Mouse (Mus musculus): ENCODE measurements around the gene Tmem220. TPM values are rescaled to one million over a fixed set of nuclear protein-coding genes. Genes with fewer than 3 reads are reported as not detected.
A peak's percentile ranks its signal among the peaks of the same experiment; 100 is the strongest.

The Tmem220 gene
- polyA plus RNA-seq, 1 experiment from 2014 or later = 7.0 TPM

DNA sequence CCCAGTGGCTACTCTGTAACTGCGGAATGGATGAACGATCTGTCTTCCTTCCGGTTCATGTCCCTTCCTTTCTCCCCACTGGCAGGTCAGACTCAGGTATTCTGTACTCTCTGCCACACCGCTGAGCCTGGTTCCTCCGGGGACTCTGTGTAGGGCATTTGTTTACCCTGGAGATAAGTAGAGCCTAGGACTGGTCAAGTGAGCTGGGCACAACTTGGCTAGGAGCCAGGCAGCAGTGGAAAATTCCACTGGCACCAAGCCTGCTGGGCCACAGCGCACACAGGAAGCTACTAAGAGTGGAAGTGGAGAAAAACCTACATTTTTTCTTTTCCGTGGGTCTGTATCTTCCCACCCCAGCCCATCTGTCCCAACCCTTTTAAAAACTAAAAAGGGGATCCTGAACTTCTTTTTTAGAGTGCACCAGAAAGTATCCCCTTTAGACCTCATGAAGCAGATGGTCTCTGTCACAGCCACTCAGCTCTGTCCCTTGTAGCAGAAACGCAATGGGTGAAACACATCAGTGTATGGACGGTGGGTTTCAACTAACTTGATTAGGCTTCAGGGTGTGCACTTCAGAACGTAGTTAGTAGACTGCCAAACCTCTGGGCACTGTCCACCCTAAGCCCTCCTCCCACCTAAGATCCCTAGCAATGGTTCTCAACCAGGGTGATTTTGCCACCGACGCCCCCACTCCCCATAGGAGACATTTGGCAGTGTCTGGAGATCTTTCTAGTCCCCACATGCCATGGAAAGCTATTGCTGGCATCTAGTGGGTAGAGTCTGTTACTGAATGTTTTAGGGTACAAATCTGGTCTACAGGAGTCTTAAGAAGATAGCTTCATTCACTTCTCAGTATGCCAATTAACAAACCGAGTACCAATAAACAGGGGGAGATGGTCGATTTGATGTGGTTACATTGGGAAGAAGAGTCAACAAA lies 26.2 kb upstream of the Tmem220 start:
- 63% methylated on average over 14 of the region's 14 CpGs for WGBS
- Histone ChIP-seq H3K27ac (ENCODE audit: low read depth, low read length) (no peak overlapping the region), H3K4me2 (replicated peaks; ENCODE audit: low read depth) (no peak overlapping the region), H3K9ac (ENCODE audit: low read depth, low read length) (no peak overlapping the region), H3K27me3 (replicated peaks; ENCODE audit: control insufficient read depth, insufficient read depth, low read length) (no peaks in the 10 kb centered on the region), H3K36me3 (ENCODE audit: control insufficient read depth, insufficient read depth) (no peaks in the 10 kb centered on the region), H3K9me3 (ENCODE audit: control insufficient read depth) (no peaks in the 10 kb centered on the region), H3K4me3 (ENCODE audit: low read depth, low read length) (no peak overlapping the region), H3K4me1 (replicated peaks; ENCODE audit: control insufficient read depth, insufficient read depth, low read length) (no peaks in the 10 kb centered on the region)
- no peak for TF ChIP-seq CTCF (IDR thresholded peaks at IDR 0.05; ENCODE audit: low read depth)
- ATAC-seq = 0 out of 2 replicates have a peak, but pooled peaks have one; percentile 19

DNA sequence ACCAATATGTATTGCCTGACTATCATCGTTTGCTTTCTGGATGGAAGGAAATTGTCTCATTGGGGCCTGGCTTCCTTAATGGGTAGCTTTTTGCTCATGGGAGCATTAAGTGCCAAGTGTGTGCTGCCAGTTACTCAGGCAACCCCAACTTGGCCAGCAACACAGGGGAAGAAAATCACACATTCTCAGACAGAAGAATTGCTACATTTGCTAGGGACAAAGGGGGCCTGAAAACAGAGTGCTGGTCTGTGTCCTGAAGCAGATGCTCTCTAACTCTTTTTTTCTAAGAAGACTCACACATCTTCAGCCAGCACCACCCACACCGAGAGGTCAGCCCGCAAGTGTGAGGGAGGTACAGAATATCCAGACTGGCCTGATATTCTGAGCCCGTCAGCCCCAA lies 24.3 kb upstream of the Tmem220 start:
- Histone ChIP-seq H3K4me2 (replicated peaks; ENCODE audit: low read depth) (no peak overlapping the region), H3K4me1 (replicated peaks; ENCODE audit: control insufficient read depth, insufficient read depth, low read length) (no peaks in the 10 kb centered on the region), H3K4me3 (ENCODE audit: low read depth, low read length) (no peak overlapping the region), H3K36me3 (ENCODE audit: control insufficient read depth, insufficient read depth) (no peaks in the 10 kb centered on the region), H3K27ac (ENCODE audit: low read depth, low read length) (no peak overlapping the region), H3K27me3 (replicated peaks; ENCODE audit: control insufficient read depth, insufficient read depth, low read length) (no peaks in the 10 kb centered on the region), H3K9ac (ENCODE audit: low read depth, low read length) (no peak overlapping the region), H3K9me3 (ENCODE audit: control insufficient read depth) (no peaks in the 10 kb centered on the region)
- 82% methylated on average over 4 of the region's 4 CpGs for WGBS
- ATAC-seq = no peak
- no peak for TF ChIP-seq CTCF (IDR thresholded peaks at IDR 0.05; ENCODE audit: low read depth)

DNA sequence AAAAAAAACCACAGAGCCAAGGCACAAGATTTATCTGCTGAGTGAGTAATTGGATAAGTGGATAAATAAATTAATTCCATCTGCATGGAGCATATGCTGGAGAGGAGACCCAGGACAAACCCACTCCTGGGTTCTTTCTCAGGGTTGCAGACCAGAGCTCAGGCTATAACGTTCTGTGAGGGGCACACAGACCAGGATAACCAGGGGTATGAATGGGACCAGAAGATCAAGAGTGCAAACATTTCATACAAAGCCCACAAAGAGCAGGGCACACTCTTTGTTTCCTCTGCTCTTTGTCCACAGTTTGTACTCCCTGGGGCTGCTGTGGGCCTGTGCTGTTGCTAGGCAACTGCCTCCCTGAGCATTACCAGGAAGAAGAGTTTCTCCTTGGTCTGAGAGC lies 23.2 kb upstream of the Tmem220 start:
- H3K36me3 ChIP-seq (ENCODE audit: control insufficient read depth, insufficient read depth) = no peaks in the 10 kb centered on the region
- H3K9me3 ChIP-seq (ENCODE audit: control insufficient read depth) = no peaks in the 10 kb centered on the region
- WGBS = 44% methylated on average over 1 of the region's 1 CpGs
- H3K4me1 ChIP-seq (replicated peaks; ENCODE audit: control insufficient read depth, insufficient read depth, low read length) = no peaks in the 10 kb centered on the region
- H3K27ac ChIP-seq (ENCODE audit: low read depth, low read length) = no peak overlapping the region
- H3K4me2 ChIP-seq (replicated peaks; ENCODE audit: low read depth) = no peak overlapping the region
- no peak for TF ChIP-seq CTCF (IDR thresholded peaks at IDR 0.05; ENCODE audit: low read depth)
- no peak for ATAC-seq
- H3K27me3 ChIP-seq (replicated peaks; ENCODE audit: control insufficient read depth, insufficient read depth, low read length) = no peaks in the 10 kb centered on the region
- H3K4me3 ChIP-seq (ENCODE audit: low read depth, low read length) = no peak overlapping the region
- H3K9ac ChIP-seq (ENCODE audit: low read depth, low read length) = no peak overlapping the region

DNA sequence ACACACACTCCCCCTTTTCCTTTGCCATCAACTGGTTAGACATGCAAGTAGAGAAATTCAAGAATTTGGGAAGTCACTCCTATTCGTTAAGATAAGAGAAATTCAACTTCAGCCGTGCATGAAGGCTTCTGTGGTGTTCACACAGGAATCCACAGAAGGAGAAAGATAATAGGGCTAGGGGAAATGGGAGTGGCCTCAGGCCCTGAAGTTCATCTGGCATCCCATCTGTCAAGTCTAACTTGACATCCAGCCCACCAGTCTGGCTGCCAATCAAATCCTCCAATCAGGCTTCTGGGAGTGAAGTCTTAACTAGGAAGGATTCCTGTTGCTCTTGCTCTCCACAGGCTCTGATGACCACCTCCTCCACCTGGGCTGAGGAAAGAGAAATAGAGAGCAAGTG lies 22.0 kb upstream of the Tmem220 start:
- Histone ChIP-seq H3K36me3 (ENCODE audit: control insufficient read depth, insufficient read depth) (no peaks in the 10 kb centered on the region), H3K27ac (ENCODE audit: low read depth, low read length) (no peak overlapping the region), H3K4me1 (replicated peaks; ENCODE audit: control insufficient read depth, insufficient read depth, low read length) (no peaks in the 10 kb centered on the region), H3K9me3 (ENCODE audit: control insufficient read depth) (no peaks in the 10 kb centered on the region), H3K27me3 (replicated peaks; ENCODE audit: control insufficient read depth, insufficient read depth, low read length) (no peaks in the 10 kb centered on the region), H3K9ac (ENCODE audit: low read depth, low read length) (no peak overlapping the region), H3K4me2 (replicated peaks; ENCODE audit: low read depth) (no peak overlapping the region), H3K4me3 (ENCODE audit: low read depth, low read length) (no peak overlapping the region)
- 62% methylated on average over 2 of the region's 2 CpGs for WGBS
- TF ChIP-seq CTCF (IDR thresholded peaks at IDR 0.05; ENCODE audit: low read depth) = no peak
- ATAC-seq = no peak

DNA sequence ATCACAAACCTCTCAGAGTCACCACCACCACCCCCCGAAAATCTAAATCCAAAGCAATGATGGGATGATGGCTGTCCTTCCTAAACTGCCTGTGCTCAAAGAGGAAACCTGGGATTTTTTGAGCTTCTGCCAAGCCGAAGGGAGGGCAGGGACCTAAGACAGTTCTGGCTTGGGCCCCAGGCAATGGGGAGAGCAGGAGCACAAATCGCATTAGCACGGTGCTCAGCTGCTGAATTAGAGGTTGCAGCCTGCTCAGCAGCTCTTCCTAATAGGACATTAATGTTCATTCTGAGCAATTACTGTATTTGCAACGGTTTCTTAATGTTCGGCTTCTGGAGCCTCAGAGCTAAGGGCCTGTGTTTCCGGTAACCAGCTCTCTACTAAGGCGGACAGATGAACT lies 17.0 kb upstream of the Tmem220 start:
- H3K27me3 ChIP-seq (replicated peaks; ENCODE audit: control insufficient read depth, insufficient read depth, low read length) = no peaks in the 10 kb centered on the region
- 82% methylated on average over 8 of the region's 8 CpGs for WGBS

DNA sequence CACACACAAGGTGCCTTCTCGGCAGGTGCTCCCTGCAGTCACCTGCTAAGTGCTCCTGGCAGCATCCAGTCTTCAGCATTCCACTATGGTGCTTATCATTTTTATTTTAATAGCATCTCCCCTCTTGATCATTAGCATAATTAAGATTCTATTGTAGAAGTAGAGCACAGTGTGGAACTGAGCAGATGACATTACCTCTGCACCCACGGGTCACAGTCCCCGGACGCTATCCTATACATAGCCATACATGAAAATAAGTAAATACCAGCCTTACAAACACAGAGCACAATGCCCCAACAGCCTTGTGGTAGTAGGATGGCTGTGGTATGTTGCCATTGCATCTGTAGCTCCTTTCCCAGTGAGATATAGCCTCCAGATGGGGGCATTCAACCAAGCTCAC lies 16.4 kb upstream of the Tmem220 start:
- WGBS = 89% methylated on average over 4 of the region's 4 CpGs
- H3K9me3 ChIP-seq (ENCODE audit: control insufficient read depth) = no peaks in the 10 kb centered on the region

More for the DNA sequence above, 17.0 kb upstream of the Tmem220 start:
- no peak overlapping the region for H3K4me3 ChIP-seq (ENCODE audit: low read depth, low read length)
- H3K9me3 ChIP-seq (ENCODE audit: control insufficient read depth) = no peaks in the 10 kb centered on the region
- no peak for ATAC-seq
- no peak overlapping the region for H3K27ac ChIP-seq (ENCODE audit: low read depth, low read length)
- no peaks in the 10 kb centered on the region for H3K4me1 ChIP-seq (replicated peaks; ENCODE audit: control insufficient read depth, insufficient read depth, low read length)
- TF ChIP-seq CTCF (IDR thresholded peaks at IDR 0.05; ENCODE audit: low read depth) = no peak
- H3K9ac ChIP-seq (ENCODE audit: low read depth, low read length) = no peak overlapping the region
- H3K4me2 ChIP-seq (replicated peaks; ENCODE audit: low read depth) = no peak overlapping the region
- no peaks in the 10 kb centered on the region for H3K36me3 ChIP-seq (ENCODE audit: control insufficient read depth, insufficient read depth)

More for the DNA sequence above, 16.4 kb upstream of the Tmem220 start:
- Histone ChIP-seq H3K4me1 (replicated peaks; ENCODE audit: control insufficient read depth, insufficient read depth, low read length) (no peaks in the 10 kb centered on the region), H3K27ac (ENCODE audit: low read depth, low read length) (no peak overlapping the region), H3K4me3 (ENCODE audit: low read depth, low read length) (no peak overlapping the region), H3K36me3 (ENCODE audit: control insufficient read depth, insufficient read depth) (no peaks in the 10 kb centered on the region), H3K9ac (ENCODE audit: low read depth, low read length) (no peak overlapping the region), H3K27me3 (replicated peaks; ENCODE audit: control insufficient read depth, insufficient read depth, low read length) (no peaks in the 10 kb centered on the region), H3K4me2 (replicated peaks; ENCODE audit: low read depth) (no peak overlapping the region)
- TF ChIP-seq CTCF (IDR thresholded peaks at IDR 0.05; ENCODE audit: low read depth) = no peak
- no peak for ATAC-seq
